Mouse (Mus musculus): ENCODE measurements around the gene Dnajb6. TPM values are rescaled to one million over a fixed set of nuclear protein-coding genes. Genes with fewer than 3 reads are reported as not detected.

Gene Dnajb6
- 100 to 1,000 TPM; 350 to 356 TPM for total RNA-seq (2023)

GRCm38 (mm10) chr5:29735557-29736061 is at the start of gene Dnajb6, which contains the start of gene Gm5129:
TSS of gene Dnajb6 (plus strand) at chr5:29735688.
TSS of gene Gm5129 (minus strand) at chr5:29735936.

Other genes with a start within 250 kb of the Dnajb6 start
- gene Ube3c, start 166.4 kb upstream of the Dnajb6 start, total RNA-seq (2023): 10 to 100 TPM; 45.5 to 46.2 TPM
- 10 to 100 TPM; 11.1 to 15.1 TPM for gene Gm5129, start 248 bp downstream of the Dnajb6 start, total RNA-seq (2023)

All from T-cell, adult 66 days (primary cell).